Mouse (Mus musculus): ENCODE measurements around the gene Mars. TPM values are rescaled to one million over a fixed set of nuclear protein-coding genes. Genes with fewer than 3 reads are reported as not detected.

Gene Mars
- polyA plus RNA-seq, 1 experiment from 2014 or later = 115 TPM

GRCm38 (mm10) chr10:127300361-127300760 is 11.2 kb downstream of the Mars start:
- Histone ChIP-seq H3K9me3 (replicated peaks) (no peaks in the 10 kb centered on the region), H3K4me2 (no peak overlapping the region), H3K27me3 (replicated peaks) (no peaks in the 10 kb centered on the region), H3K27ac (replicated peaks) (no peak overlapping the region), H3K9ac (replicated peaks) (no peak overlapping the region), H3K4me1 (no peaks in the 10 kb centered on the region), H3K4me3 (replicated peaks) (no peak overlapping the region), H3K36me3 (peaks cover 91% of the 10 kb centered on the region)
- no peak for ATAC-seq (ENCODE audit: low FRiP score)
- WGBS = 98% methylated on average over 6 of the region's 6 CpGs

GRCm38 (mm10) chr10:127297015-127297871 is 14.3 kb downstream of the Mars start:
- Histone ChIP-seq H3K4me3 (replicated peaks) (no peak overlapping the region), H3K27ac (replicated peaks) (no peak overlapping the region), H3K9me3 (replicated peaks) (no peaks in the 10 kb centered on the region), H3K27me3 (replicated peaks) (no peaks in the 10 kb centered on the region), H3K4me2 (no peak overlapping the region), H3K36me3 (peaks cover 80% of the 10 kb centered on the region), H3K4me1 (peaks cover 7% of the 10 kb centered on the region), H3K9ac (replicated peaks) (no peak overlapping the region)
- ATAC-seq (ENCODE audit: low FRiP score) = no peak
- WGBS = 92% methylated on average over 16 of the region's 16 CpGs

DNA sequence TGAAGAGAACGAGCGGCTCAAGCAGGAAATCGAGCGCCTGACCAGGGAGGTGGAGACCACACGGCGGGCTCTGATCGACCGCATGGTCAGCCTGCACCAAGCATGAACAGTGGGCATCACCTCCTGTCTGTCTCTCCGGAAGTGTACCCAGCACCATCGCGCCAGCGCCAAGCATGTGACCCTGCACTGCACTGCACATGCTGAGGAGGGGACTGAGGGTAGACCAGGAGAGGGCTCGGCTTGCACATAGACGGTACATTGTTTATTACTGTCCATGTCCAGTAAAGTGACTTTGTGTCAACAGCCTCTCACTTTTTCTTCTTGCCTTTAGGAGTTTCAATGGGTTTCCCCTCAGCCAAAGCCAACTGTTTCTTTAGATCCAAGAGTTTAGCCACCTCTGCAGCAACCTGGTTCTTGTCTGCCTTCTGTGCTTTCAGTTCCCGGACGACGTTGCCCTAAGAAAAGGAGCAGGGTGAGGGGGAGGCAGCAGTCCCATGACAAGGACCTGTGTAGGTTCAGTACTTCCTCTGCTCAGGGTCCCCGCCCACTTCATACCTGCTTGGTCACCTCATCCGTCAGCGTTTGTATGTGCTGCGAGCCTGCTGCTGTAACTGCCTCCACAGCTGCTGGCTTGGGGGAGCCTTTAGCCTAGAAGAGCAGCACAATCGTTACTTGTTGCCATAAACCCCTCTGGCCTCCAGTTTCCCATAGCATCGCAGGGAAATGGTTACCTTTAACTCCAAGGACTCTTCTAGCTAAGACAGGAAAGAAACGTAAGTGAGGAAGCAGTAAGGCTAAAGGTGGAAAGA is 15.4 kb downstream of the Mars start:
- 93% methylated on average over 24 of the region's 24 CpGs for WGBS
- Histone ChIP-seq H3K9ac (replicated peaks) (no peak overlapping the region), H3K4me2 (no peak overlapping the region), H3K4me3 (replicated peaks) (no peak overlapping the region), H3K27me3 (replicated peaks) (no peaks in the 10 kb centered on the region), H3K4me1 (peaks cover 18% of the 10 kb centered on the region), H3K36me3 (peaks cover 70% of the 10 kb centered on the region), H3K9me3 (replicated peaks) (no peaks in the 10 kb centered on the region), H3K27ac (replicated peaks) (no peak overlapping the region)
- ATAC-seq (ENCODE audit: low FRiP score) = no peak

- no peak for ATAC-seq (ENCODE audit: low FRiP score)
Measured at GRCm38 (mm10) chr10:127294895-127295510, 16.6 kb downstream of the Mars start.

DNA sequence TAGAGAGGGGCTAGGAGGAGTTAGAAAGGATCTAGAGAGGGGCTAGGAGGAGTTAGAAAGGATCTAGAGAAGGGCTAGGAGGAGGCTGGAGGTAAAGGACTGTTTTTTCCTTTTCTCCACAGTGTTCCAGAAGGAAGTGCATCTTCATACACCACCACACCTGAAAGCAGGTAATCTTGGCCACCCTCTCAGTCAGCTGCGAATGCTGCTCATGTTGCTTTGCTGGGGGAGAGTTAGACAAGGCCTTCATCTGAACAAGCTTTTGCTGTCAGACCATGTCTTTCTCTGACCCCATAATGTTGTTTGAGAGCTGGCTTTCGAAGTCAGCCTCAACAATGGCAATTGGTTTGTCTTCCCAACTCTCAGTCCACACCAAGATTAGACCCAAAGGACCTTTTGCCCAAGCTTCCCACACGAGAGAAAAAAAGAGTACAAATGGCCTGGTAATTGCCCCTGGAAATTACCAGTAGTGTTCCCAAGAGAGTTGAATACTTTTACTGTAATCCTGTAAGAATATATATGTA is 17.9 kb downstream of the Mars start:
- Histone ChIP-seq H3K4me3 (replicated peaks) (no peak overlapping the region), H3K36me3 (peaks cover 47% of the 10 kb centered on the region), H3K4me2 (no peak overlapping the region), H3K9ac (replicated peaks) (no peak overlapping the region; the same call in 1 of the 2 replicates), H3K27ac (replicated peaks) (no peak overlapping the region), H3K4me1 (peaks cover 31% of the 10 kb centered on the region), H3K9me3 (replicated peaks) (no peaks in the 10 kb centered on the region), H3K27me3 (replicated peaks) (no peaks in the 10 kb centered on the region)
- 78% methylated on average over 3 of the region's 3 CpGs for WGBS
- no peak for ATAC-seq (ENCODE audit: low FRiP score)

More at GRCm38 (mm10) chr10:127294895-127295510, 16.6 kb downstream of the Mars start:
- H3K27ac ChIP-seq (replicated peaks) = no peak overlapping the region
- H3K4me3 ChIP-seq (replicated peaks) = no peak overlapping the region
- H3K27me3 ChIP-seq (replicated peaks) = no peaks in the 10 kb centered on the region
- H3K36me3 ChIP-seq = peaks cover 60% of the 10 kb centered on the region
- peaks cover 21% of the 10 kb centered on the region for H3K4me1 ChIP-seq
- no peak overlapping the region for H3K4me2 ChIP-seq
- 91% methylated on average over 10 of the region's 10 CpGs for WGBS
- H3K9ac ChIP-seq (replicated peaks) = no peak overlapping the region
- no peaks in the 10 kb centered on the region for H3K9me3 ChIP-seq (replicated peaks)

GRCm38 (mm10) chr10:127292987-127293538 is 18.5 kb downstream of the Mars start:
- H3K4me2 ChIP-seq = no peak overlapping the region
- WGBS = 87% methylated on average over 6 of the region's 6 CpGs
- H3K4me1 ChIP-seq = peaks cover 33% of the 10 kb centered on the region
- peak overlapping the region; percentile 15; the same call in 1 of the 2 replicates for H3K9ac ChIP-seq (replicated peaks)
- no peaks in the 10 kb centered on the region for H3K27me3 ChIP-seq (replicated peaks)
- no peak overlapping the region for H3K27ac ChIP-seq (replicated peaks)
- peaks cover 43% of the 10 kb centered on the region for H3K36me3 ChIP-seq
- no peak for ATAC-seq (ENCODE audit: low FRiP score)
- H3K4me3 ChIP-seq (replicated peaks) = no peak overlapping the region
- H3K9me3 ChIP-seq (replicated peaks) = no peaks in the 10 kb centered on the region

DNA sequence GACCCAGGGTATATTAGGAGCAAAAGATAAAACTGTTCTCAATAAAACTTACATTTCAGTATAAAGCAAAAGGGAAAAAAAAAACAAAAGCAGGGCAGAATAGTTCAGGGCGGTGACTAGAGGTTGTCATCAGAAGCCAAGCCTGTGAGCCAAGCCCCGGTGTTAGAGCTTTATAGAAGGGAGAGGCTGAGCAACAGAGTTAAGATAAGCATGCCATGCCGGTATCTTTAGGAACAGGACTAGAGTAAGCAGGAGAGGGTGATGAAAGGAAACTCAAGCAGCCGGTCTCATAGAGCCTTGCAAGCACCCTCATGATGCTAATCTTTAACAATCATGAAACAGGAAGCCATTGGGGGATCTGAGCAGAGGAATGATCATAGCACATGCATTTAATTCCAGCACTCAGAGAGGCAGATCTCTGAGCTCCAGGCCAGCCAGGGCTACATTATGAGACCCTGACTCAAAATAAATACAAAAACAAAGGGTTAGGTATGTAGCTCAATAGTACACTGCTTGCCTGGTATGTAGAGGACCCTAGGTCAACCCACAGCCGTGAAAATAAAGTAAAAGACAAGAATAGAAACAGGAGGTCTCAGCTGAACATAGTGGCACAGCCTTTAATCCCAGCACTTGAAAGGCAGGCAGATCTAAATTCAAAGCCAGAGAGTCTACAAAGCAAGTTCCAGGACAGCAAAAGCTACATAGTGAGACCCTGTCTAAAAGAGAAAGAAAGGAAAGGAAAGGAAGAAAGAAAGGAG is 19.5 kb downstream of the Mars start:
- ATAC-seq (ENCODE audit: low FRiP score) = no peak
- peak overlapping the region; percentile 65 for H3K4me3 ChIP-seq (replicated peaks)
- peaks cover 33% of the 10 kb centered on the region for H3K36me3 ChIP-seq
- peak overlapping the region; percentile 98; the same call in 1 of the 2 replicates for H3K27ac ChIP-seq (replicated peaks)
- peak overlapping the region; percentile 83 for H3K4me2 ChIP-seq
- H3K4me1 ChIP-seq = peaks cover 43% of the 10 kb centered on the region
- WGBS = 51% methylated on average over 5 of the region's 5 CpGs
- H3K9ac ChIP-seq (replicated peaks) = peak overlapping the region; percentile 69
- no peaks in the 10 kb centered on the region for H3K9me3 ChIP-seq (replicated peaks)
- H3K27me3 ChIP-seq (replicated peaks) = no peaks in the 10 kb centered on the region

- H3K27ac ChIP-seq (replicated peaks) = peak overlapping the region; percentile 98
- H3K36me3 ChIP-seq = peaks cover 28% of the 10 kb centered on the region
- peak overlapping the region; percentile 83 for H3K4me2 ChIP-seq
- H3K27me3 ChIP-seq (replicated peaks) = no peaks in the 10 kb centered on the region
- WGBS = 1% methylated on average over 19 of the region's 19 CpGs
- peak overlapping the region; percentile 69 for H3K9ac ChIP-seq (replicated peaks)
- peaks cover 52% of the 10 kb centered on the region for H3K4me1 ChIP-seq
- peak overlapping the region; percentile 65 for H3K4me3 ChIP-seq (replicated peaks)
- no peaks in the 10 kb centered on the region for H3K9me3 ChIP-seq (replicated peaks)
- ATAC-seq (ENCODE audit: low FRiP score) = peak; percentile 43
Measured at GRCm38 (mm10) chr10:127290930-127291880, 20.4 kb downstream of the Mars start.

- Histone ChIP-seq H3K4me2 (peak overlapping the region; percentile 83), H3K9ac (replicated peaks) (peak overlapping the region; percentile 75), H3K9me3 (replicated peaks) (no peaks in the 10 kb centered on the region), H3K36me3 (peaks cover 28% of the 10 kb centered on the region), H3K4me1 (peaks cover 60% of the 10 kb centered on the region), H3K4me3 (replicated peaks) (peak overlapping the region; percentile 65), H3K27ac (replicated peaks) (peak overlapping the region; percentile 98), H3K27me3 (replicated peaks) (no peaks in the 10 kb centered on the region)
- peak; percentile 93 for ATAC-seq (ENCODE audit: low FRiP score)
- under 1% methylated on average over 34 of the region's 47 CpGs for WGBS
Measured at GRCm38 (mm10) chr10:127290307-127290929, 21.2 kb downstream of the Mars start.
